Mouse (Mus musculus) urinary bladder, postnatal 25 days (tissue): Measurements from ENCODE around the gene Sh3bgrl3.

Source experiments
- DNase-seq: peaks from one replicate; pipeline ENCODE4 v3.0.0; 2022; ENCODE audit warnings: low spot score

The Sh3bgrl3 gene

GRCm38 (mm10) chr4:134128983-134129362 is 384 bp upstream of the Sh3bgrl3 start:
- DNase-seq, result peak; percentile 36

GRCm38 (mm10) chr4:134127793-134128192 is 796 bp downstream of the Sh3bgrl3 start:
- no peak for DNase-seq

- no peak for DNase-seq
These were observed 1.5 kb downstream of the Sh3bgrl3 start for GRCm38 (mm10) chr4:134127121-134127455.

- no peak for DNase-seq
These were observed 2.1 kb downstream of the Sh3bgrl3 start for GRCm38 (mm10) chr4:134126300-134127120.

- DNase-seq, result no peak
These were observed 3.1 kb downstream of the Sh3bgrl3 start for GRCm38 (mm10) chr4:134125383-134126060.

GRCm38 (mm10) chr4:134123680-134124551 is 4.7 kb downstream of the Sh3bgrl3 start:
- no peak for DNase-seq

GRCm38 (mm10) chr4:134123147-134123546 is 5.4 kb downstream of the Sh3bgrl3 start:
- no peak for DNase-seq

- no peak for DNase-seq
These were observed 6.3 kb downstream of the Sh3bgrl3 start for GRCm38 (mm10) chr4:134122281-134122680.

GRCm38 (mm10) chr4:134121571-134121970 is 7.0 kb downstream of the Sh3bgrl3 start:
- no peak for DNase-seq

GRCm38 (mm10) chr4:134120916-134121315 is 7.7 kb downstream of the Sh3bgrl3 start:
- no peak for DNase-seq

- no peak for DNase-seq
These were observed 8.3 kb downstream of the Sh3bgrl3 start for GRCm38 (mm10) chr4:134120192-134120805.

- DNase-seq, result no peak
These were observed 8.9 kb downstream of the Sh3bgrl3 start for GRCm38 (mm10) chr4:134119644-134120043.

GRCm38 (mm10) chr4:134119042-134119441 is 9.5 kb downstream of the Sh3bgrl3 start:
- DNase-seq, result no peak

- DNase-seq, result no peak
These were observed 10.3 kb downstream of the Sh3bgrl3 start for GRCm38 (mm10) chr4:134118126-134118800.

- no peak for DNase-seq
These were observed 11.6 kb downstream of the Sh3bgrl3 start for GRCm38 (mm10) chr4:134117012-134117411.

GRCm38 (mm10) chr4:134116501-134116900 is 12.1 kb downstream of the Sh3bgrl3 start:
- no peak for DNase-seq

- DNase-seq, result no peak
These were observed 13.1 kb downstream of the Sh3bgrl3 start for GRCm38 (mm10) chr4:134115215-134116144.

GRCm38 (mm10) chr4:134114038-134114437 is 14.6 kb downstream of the Sh3bgrl3 start:
- no peak for DNase-seq

GRCm38 (mm10) chr4:134113356-134113994 is 15.1 kb downstream of the Sh3bgrl3 start:
- DNase-seq, result no peak

GRCm38 (mm10) chr4:134112403-134112802 is 16.2 kb downstream of the Sh3bgrl3 start:
- DNase-seq, result no peak
